Mouse (Mus musculus) forebrain, embryonic 16.5 days (tissue): ENCODE data around the gene Nkrf. TPM values are rescaled to one million over a fixed set of nuclear protein-coding genes. Genes with fewer than 3 reads are reported as not detected.

Experiments
- polyA plus RNA-seq: library from polyadenylated mRNA; unstranded; fragments of >200 nt; fragmentation: Nextera tagmentation; extraction: Ambion mirVana; gene quantifications from 2 replicates; pipeline ENCODE4 v1.2.1, GENCODE M21; 2015

Nkrf gene
- polyA plus RNA-seq, 1 experiment from 2014 or later: 13.9 TPM

Other genes with a start within 250 kb of the Nkrf start
- gene Slc25a43, start 159.2 kb downstream of the Nkrf start, polyA plus RNA-seq: 0.42 and 0.70 TPM in 2 replicates
- gene Slc25a5, start 107.2 kb downstream of the Nkrf start, polyA plus RNA-seq: 460 and 461 TPM in 2 replicates
- 109 and 112 TPM in 2 replicates for gene Ube2a, start 29.0 kb downstream of the Nkrf start, polyA plus RNA-seq
- 25.2 and 30.8 TPM in 2 replicates for gene C330007P06Rik, start 28.8 kb downstream of the Nkrf start, polyA plus RNA-seq
- gene Sept6, start 88.9 kb upstream of the Nkrf start, polyA plus RNA-seq: 60.8 and 62.7 TPM in 2 replicates
- not detected in 2 replicates for gene Sowahd, start 145.9 kb upstream of the Nkrf start, polyA plus RNA-seq
- 261 and 301 TPM in 2 replicates for gene Rpl39, start 182.5 kb upstream of the Nkrf start, polyA plus RNA-seq
- 25.1 and 29.7 TPM in 2 replicates for gene Upf3b, start 207.4 kb upstream of the Nkrf start, polyA plus RNA-seq
- gene Nkap, start 223.9 kb upstream of the Nkrf start, polyA plus RNA-seq: 17.4 and 21.3 TPM in 2 replicates